Mouse (Mus musculus) cerebellum, postnatal 4 days (tissue): Measurements from ENCODE around the gene Celf2.

Source experiments
- DNase-seq, 2 experiments: peaks; one replicate each; pipeline ENCODE4 v3.0.0; 2022; ENCODE audit warnings: low spot score in 2 of 2, mixed read lengths in 1 of 2

The Celf2 gene

DNA sequence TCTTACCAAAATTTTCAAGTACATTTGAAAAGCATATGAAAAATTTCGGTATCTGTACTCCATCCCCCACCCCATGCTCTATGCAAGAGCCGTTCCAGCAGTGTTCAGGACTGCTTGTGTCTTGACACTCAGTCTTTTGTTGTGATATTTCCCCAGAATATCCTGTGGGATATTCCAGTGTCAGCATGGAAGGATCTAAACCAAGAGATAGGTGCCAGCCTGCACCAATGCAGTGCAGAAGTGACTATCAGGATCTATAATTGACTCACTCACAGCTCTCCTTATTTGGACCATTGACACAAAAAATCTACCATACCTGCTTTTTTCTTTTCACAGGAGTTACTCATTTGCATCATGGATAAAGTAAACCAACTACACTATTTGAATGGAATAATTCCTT, 116.9 kb downstream of the Celf2 start:
- no peak for DNase-seq

DNA sequence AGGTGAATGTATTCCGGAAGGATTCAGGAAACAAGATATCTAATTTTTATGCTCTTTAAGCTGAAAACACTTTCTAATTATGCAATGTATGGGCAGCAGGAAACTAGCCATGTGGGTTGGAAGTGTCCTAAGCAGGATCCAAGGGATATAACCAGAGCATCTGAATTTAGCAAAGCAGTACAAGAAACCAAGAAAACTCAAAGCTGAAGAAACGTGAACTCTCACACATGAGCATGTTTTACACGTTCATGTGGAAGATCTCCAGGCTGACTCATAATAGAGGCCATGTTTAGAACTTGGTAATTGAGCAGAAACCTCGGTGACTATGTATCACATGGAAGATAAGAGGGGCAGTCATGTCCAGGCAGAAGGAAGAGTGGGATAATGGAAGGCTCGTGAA, 120.1 kb downstream of the Celf2 start:
- DNase-seq, result no peak

DNA sequence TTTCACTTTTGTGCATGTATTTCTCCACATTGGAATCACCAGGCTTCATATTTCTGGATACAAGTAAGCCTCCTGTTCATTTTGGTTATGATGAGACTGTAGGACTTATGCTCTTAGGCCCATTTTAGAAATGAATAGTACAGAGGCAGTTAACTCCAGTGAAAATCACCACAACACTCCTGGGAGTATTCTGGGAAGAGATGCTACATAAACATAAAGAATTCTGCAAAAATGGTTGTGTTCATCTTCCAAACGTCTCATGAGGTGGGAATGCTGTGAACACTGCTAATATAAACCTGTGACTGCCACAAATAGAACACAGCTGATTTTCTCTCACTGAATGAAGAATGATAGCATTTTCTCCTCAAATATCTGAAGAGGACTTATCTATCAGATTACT, 130.6 kb downstream of the Celf2 start:
- no peak for DNase-seq

DNA sequence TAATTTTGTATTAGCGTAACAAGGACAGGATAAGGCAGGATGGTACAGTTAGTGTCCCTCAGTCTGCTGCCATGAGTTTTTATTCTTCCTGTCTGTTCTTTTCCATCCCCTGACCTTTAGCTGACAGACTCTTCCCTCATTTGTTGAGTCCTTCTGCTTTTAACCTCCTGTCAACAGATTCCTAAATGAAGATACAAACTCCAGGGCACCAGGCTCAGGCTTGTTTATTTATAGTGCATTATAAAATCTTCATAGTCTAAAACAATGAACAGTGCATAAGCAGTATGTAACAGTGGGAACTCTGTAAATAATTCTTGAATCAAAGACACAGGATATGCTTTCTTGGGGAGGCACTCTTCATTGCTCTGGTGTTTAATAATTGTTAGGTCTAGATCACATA, 131.5 kb downstream of the Celf2 start:
- DNase-seq, result no peak

DNA sequence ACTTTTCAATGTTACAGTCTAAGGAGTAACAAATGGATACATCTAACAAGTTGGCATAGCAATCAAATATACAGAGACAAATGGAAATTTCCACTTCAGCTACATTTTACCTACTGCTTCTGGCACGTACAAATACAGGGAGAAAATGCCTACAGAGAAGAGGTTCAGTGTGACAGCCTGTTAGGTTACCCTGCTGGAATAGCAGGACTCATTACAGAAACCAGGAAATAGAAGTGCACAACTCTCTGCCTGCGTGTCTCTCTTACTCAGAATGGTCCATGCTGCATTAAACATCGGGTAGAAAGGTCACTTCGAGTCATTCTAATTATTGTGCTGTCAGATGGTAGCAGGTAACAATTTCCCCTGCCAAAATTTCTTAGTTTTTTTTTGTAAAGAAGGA, 141.6 kb downstream of the Celf2 start:
- no peak for DNase-seq

DNA sequence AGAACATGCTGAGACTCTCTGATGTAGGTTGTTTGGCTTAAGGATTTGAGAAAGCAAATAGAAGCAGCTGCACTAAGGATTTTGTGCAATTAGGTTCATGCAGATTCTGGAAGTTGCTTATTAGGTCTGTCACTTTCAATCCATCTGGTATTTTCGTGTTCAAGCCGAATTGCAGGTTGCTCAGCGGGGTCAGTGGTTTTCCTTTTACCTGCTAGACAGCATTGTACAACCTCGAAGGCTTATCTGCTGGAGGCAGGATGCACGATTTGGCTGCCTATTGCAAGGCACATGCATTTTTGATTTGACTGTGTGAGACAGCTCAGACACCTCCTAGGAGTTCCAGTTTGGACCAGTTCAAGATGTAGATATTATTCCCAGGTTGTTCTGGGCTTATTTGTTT, 149.8 kb downstream of the Celf2 start:
- peak in 1 of 2 experiments; percentile 26 for DNase-seq

DNA sequence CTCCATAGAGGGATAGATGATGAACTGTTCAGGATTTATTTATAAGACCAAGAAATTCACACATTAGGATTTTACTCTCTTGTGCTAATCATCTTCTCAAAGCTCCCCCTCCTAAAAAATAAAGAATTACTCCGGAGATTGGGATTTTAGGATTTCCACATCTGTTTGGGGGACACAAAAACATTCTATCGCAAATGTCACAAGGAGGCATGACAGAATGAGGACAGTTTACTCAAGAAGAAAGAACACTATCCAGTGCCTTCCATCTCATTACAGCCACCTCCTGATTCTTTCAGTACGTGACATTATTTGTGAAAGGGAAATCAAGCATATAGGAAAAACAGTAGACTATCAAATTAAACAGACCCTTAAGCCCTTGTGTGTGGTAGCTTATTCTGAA, 150.5 kb downstream of the Celf2 start:
- no peak for DNase-seq

DNA sequence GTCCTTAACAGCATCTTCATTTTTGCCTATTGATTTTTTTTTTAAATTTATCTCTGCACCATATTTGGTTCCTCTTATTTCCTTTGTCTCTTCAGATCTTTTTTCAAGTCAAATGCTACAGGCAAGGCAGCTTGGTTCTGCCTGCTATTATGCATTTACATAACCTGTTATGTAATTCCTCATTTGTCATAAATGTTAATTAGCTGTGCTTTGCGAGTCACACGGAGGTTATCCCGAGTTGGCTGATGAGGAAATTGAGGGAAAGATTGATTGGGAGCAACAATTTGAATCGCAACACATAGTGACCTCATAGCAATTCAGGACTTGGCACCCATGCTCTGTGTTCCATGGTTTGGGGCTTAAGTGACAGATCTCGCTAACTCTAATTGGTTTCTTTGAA, 158.1 kb downstream of the Celf2 start:
- DNase-seq, result no peak

DNA sequence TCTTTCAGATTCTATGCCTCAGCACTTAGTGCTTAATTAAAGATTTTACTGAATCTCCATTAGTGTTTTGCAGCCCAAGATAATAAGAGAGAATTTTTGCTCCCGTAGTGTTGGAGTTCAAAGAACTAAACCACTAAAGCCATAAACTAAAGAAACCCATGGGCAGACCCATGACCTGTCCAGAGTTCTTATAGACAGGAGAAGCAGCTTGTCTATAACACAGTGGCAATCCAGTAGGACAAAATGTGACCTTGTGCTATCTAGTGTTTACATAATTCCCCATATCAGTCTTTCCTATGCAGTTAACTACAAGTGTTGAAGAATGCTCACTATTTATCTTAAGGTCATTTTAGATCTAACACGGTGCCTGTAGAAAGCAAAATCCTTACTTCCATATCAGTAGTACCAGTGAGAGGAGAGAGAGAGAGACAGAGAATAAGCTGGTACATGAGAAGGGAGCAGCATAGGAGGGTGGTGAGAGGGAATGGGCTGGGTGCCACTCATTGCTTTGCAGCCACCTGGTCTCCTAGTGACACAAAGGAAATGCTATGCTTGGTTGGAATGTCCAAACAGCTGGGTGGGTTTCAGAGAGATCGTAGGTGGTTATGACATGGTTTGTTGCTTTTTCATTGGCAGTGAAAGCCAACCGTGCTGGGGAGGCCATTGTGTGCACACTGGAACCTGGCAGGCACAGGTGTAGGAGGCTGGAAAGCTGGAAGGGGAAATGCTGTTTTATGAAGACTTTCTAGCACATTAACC, 162.5 kb downstream of the Celf2 start:
- no peak for DNase-seq

DNA sequence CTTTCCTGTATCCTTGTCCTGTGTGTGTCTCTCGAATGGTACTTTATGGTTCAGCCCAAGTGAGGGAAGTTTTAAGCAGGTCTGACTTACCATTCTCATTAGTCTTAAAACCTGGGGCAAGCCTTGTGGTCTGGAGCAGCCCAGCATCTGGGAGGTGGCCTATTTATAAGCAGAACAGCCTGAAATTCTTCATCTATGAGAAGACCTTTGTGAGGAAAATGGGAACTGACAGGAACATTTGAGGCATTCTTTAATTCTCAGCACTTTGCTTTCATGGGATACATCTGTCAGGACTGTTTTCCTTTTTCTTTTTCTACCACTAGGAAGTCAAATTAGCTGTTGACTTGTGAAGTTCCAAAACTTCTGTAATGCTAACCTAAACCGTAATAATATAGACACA, 164.4 kb downstream of the Celf2 start:
- no peak for DNase-seq

DNA sequence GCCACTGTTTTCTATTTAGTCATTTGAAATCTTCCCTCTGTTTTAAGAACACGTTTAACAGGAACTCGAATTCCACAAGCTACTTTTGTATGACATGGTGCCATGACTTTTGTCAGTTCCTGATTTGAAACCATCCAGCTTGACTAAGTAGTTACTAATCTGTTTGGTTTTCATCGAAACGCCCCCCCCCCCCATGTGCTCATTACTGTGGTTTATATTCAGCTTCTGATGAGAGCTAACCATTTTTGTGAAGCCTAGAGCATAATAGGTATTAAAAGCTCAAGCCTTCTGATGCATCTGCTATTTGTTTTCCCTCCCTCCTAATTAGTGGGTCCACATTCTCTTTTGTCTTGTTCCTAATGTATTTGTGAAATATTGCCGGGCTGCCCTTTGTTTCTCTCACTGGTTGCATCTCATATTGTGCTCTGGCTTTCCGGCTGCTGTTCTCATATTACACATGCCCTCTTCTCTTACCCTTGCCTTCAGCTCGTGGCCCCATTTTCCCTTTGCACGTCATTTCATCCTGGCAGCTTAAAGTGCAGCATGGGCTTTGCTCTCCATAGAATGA, 166.4 kb downstream of the Celf2 start:
- no peak for DNase-seq

DNA sequence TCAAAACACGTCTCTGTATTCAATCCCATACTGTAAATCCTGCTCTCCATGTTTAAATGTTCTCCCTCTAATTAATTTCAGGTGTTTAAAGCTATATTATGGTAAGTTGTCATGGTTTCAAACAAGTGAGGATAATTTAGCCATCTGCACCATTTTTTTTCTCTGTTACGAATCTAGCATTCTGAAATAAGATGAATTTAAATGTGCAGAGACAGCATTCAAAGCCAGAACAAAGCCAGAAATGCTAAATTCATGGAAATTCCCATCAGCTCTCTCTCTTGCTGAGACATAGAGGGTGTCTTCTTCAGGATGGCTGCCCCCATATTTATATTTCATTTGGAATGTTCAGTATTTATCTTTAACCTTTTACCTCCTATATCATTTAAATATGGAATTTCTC, 174.5 kb downstream of the Celf2 start:
- DNase-seq, result no peak

DNA sequence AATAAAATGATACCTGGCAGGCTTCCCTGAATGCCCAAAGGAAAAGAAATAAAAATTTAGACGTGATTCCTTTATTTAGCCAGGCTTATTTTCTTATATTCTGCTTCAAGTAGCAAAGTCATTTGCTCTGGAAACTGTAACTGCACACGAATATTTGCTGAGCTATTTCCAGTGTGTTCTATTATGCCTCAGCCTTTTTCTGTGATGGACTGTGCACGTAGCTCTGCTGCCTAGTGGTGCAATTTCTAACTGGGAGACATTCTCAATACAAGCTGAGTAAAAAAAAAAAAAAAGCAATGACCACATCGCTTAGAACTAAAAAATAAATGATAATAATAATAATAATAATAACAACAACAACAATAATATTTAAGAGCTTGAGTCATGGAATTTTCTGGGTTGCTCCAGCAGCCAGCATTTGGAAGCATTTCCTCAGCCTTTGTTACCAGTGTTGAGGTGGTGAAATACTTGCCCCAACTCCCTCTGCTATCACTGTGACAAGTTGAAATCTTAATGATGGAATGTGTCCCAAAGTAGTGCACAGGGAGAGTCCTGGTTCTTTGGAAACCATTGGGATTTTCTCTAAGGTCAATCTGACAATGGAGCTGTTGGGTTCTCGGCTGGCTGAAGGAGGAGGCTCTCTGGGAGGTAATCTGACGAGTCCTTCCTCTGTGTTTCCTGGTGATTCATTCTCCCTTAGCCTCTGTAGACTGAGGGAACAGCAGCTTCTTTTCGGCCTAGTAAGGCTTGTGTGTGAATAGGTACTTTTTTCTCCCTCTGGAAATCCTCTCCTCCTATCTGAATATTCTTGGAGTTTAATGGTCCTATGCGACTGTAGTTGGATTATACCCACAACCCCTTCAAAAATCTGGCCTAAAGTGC, 181.1 kb downstream of the Celf2 start:
- DNase-seq, result no peak

DNA sequence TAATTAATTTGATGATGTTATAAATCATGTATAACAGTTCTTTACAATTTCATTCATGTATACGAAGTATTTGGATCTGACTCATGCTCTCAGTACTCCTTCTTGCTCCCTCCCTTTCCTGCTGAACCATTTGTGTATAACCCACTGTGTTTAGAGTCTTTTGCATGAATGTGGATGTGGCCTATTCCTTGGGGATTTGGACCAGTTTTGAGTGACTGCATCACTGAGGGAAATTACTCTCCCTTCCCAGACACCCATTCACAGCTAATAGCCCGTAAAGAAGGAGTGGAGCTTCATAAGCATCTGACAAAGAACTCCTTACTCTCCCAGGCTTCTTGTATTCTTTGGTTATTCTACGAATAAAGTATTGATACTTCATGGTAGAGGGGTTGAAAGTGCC, 189.6 kb downstream of the Celf2 start:
- DNase-seq, result no peak

DNA sequence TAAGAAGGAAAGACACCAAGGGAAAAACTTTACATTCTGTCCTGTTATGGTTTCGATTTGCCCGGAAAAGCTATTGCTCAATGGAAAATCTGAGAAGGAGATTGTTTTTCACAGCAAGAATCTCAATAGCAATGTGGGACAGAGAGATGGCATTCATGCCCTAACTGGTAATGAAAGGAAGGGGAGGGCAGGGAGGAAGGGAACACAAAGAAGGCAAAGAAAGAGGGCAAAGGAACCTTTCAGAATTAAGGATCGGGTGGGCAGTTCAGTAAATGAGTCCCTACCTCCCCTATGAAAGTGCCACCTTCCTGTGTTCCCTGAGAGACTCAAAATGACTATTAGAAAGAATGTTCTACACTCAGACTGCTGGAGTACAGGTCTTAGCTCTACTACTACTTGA, 197.6 kb downstream of the Celf2 start:
- no peak for DNase-seq

DNA sequence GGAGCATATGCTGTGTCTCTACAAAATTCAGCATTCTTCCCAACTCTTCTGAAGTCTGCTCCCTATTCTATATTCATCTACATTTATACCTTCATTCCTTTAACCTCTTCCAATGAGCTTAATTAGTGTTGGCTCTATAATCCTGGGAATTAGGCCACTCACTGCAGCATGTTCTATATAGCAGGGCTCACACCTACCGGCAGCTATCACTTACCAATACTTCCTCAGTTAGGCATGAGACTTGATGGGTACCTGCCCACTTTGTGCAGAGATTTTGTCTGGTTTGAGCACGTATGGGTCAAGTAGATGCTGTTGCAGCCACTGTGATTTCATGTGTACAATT, 198.6 kb downstream of the Celf2 start:
- DNase-seq, result no peak

DNA sequence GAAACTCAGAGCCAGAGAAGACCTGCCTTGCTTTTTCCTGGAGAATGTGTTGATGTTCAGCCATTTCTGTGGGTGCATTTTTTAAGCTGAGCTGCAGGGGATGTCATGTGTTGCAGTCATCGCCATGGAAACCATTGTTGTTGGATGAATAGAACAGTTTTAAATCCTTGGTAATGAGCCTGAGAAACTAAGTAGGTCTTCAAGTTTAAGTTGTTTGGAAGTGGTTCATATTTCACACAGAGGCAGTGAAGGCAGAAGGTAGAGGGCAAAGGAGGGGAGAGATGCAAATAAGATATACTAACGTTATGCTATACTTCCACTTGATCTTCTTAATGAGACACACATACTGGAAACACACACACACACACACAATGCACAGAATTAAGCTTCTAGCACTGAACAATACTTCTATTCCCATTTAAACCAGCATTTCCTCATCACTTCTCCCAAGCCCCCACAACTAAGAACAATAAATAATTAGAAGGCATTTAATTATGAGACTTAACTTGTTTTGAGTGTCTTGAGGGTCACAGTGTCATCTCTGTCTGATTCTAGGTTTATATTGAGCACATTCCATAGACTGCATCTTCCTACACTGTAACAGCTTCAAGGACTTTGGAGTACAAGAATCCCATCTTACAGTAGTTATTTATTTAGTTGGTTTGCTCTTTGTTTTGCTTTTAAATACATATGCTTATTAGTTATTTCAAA, 199.1 kb downstream of the Celf2 start:
- no peak for DNase-seq

DNA sequence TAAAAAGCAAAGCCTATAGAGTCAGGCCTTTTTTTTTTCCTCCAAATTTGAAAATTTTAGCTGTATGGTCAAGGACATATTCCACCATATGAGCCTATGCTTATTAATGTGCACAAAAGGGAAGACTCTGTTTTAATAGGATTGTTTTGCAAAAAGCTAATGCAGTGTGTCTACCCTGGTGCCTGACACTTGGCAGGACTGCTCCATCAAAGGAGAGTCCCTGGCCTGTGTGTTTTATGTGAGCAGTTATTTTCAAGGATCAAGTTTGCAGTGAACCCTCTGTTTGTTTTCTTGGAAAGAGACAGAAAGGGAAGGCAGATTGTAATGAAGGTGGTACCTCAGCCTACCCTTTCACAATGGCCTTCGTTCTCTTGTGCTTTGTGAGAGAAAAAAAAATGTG, 200.0 kb downstream of the Celf2 start:
- DNase-seq, result no peak

DNA sequence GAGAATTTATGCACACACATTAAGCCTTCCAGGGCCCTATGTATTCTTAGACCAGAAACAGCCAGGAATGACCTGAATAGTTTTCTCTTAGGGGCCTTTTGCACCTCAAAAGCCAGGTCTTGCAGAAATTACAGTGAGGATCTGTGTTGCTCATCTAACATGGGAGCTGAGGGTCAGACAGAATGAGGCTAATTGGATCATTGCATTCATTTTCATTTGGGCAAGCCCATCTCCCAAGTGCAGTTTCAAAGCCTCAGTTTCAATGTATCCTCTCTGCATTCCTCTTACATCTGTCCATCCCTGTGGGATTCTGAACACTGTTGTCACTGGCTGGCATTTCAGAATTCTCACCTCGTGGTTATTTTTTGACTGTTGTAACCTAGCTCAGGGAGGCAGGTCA, 200.6 kb downstream of the Celf2 start:
- no peak for DNase-seq

DNA sequence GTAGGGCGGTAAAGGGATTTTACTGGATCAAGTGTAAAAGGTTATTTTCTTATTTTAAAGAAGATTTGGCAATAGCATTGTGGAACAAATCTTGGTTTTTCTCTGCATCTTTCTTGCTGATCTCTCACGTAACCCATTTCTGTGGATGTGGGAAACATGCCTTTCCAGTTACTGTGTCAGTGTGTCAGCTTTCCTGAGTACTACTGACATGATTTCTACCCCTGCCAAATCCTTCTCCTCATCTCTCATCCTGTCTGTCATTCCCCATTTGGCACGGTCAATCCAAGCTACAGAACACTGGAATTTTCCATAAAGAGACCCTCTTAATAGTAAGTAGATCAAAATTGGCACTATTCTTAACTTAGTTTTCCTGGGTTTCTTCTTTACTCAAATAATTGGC, 221.9 kb downstream of the Celf2 start:
- DNase-seq, result no peak

DNA sequence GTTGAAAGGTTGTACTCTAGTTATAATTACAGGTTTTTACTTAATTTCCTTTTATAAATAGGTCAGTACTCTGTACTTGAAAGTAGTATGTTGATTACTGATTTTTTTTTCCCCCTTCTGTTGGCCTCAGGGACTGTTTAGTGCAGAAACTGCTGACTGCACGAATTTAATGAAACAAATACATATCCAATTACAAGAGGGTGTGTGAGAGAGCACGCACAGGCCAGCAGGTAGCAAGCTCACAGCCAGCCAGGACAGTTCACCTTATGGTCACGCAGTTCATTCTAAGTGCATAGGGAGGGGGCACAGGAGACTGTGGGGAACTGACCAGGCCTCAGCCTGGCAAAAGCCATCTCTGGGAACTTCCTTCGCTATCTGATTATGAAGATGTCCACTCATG, 236.1 kb downstream of the Celf2 start:
- no peak for DNase-seq

DNA sequence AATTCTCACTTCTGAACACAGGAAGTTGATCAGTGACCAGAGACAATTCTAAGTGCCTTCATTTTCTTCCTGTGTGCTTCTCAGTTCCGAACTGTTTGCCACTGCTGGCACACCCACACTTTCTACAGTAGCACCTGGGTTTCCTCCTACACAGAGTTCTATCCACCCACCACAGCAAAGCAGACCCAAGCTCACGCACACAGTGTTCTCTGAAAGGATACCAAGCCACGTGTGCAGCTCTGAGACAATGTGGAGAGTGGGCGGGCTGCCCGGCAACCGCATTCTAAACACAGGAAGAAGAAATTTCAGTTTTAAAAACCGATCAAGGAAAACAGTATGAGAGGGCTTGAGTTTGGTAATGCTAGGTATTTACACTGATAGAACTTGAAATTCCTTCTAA, 239.3 kb downstream of the Celf2 start:
- no peak for DNase-seq
